7 mouse cellular contexts compared by ENCODE assay signal in genomic region chr1:165194662-165195013, GRCm38 (mm10). TPM values are rescaled to one million over a fixed set of nuclear protein-coding genes. Genes with fewer than 3 reads are reported as not detected.
A peak's percentile ranks its signal among the peaks of the same experiment; 100 is the strongest.
DNase-seq lines count a peak whose midpoint lies in the region; ATAC-seq and TF ChIP-seq lines count a peak whose summit lies in the region.

No protein-coding gene starts in this region.

- H3K4me1 ChIP-seq in neural tube, embryonic 11.5 days (ENCODE audit: control insufficient read depth, insufficient read depth, low read length) = peaks cover 6% of the 10 kb centered on the region; the same call in 1 of the 2 replicates
- no peaks in the 10 kb centered on the region for H3K4me1 ChIP-seq in forebrain, embryonic 11.5 days (replicated peaks; ENCODE audit: control insufficient read depth, insufficient read depth, low read length)
- peaks cover 15% of the 10 kb centered on the region for H3K4me1 ChIP-seq in limb, embryonic 14.5 days (ENCODE audit: control insufficient read depth, insufficient read depth, low read length)
- 0 out of 2 replicates have a peak, but pooled peaks cover 3% of the 10 kb centered on the region for H3K4me1 ChIP-seq in stomach, embryonic 15.5 days

- H3K27ac ChIP-seq in neural tube, embryonic 11.5 days (ENCODE audit: low read depth, low read length) = no peak overlapping the region
- no peak overlapping the region for H3K27ac ChIP-seq in forebrain, embryonic 11.5 days (ENCODE audit: low read depth, low read length)
- H3K27ac ChIP-seq in limb, embryonic 14.5 days (replicated peaks; ENCODE audit: low read depth, low read length) = no peak overlapping the region
- peak overlapping the region; percentile 92 for H3K27ac ChIP-seq in stomach, embryonic 15.5 days

- DNase-seq in neural tube, embryonic 11.5 days (ENCODE audit: low spot score) = no peak
- no peak for DNase-seq in neural tube, embryonic 10.5 days (ENCODE audit: extremely low spot score, low spot score)
- no peak for DNase-seq in forebrain, embryonic 11.5 days (ENCODE audit: low spot score)
- no peak for DNase-seq in limb, embryonic 14.5 days (ENCODE audit: low spot score)
- DNase-seq in left cerebral cortex, adult 11 months (ENCODE audit: low spot score) = no peak
- no peak for DNase-seq in B cell, adult 2 months

- no peak for TF ChIP-seq POLR2A in limb, embryonic 14.5 days (IDR thresholded peaks at IDR 0.05; ENCODE audit: borderline replicate concordance, extremely low read depth, insufficient read depth, insufficient read length)

- H3K4me3 ChIP-seq in neural tube, embryonic 11.5 days (ENCODE audit: low read depth, low read length) = peak overlapping the region; percentile 56
- H3K4me3 ChIP-seq in forebrain, embryonic 11.5 days (ENCODE audit: low read depth, low read length) = peak overlapping the region; percentile 64
- peak overlapping the region; percentile 72 for H3K4me3 ChIP-seq in limb, embryonic 14.5 days (replicated peaks; ENCODE audit: low read length)
- peak overlapping the region; percentile 78 for H3K4me3 ChIP-seq in stomach, embryonic 15.5 days (replicated peaks)

- H3K4me2 ChIP-seq in neural tube, embryonic 11.5 days (ENCODE audit: low read depth) = peak overlapping the region; percentile 71
- peak overlapping the region; percentile 85 for H3K4me2 ChIP-seq in forebrain, embryonic 11.5 days (ENCODE audit: low read depth, low read length, severe bottlenecking)
- peak overlapping the region; percentile 80 for H3K4me2 ChIP-seq in limb, embryonic 14.5 days (replicated peaks; ENCODE audit: low read depth, low read length, severe bottlenecking)
- peak overlapping the region; percentile 88 for H3K4me2 ChIP-seq in stomach, embryonic 15.5 days

- no peaks in the 10 kb centered on the region for H3K9me3 ChIP-seq in neural tube, embryonic 11.5 days (ENCODE audit: control insufficient read depth, low read length)
- no peaks in the 10 kb centered on the region for H3K9me3 ChIP-seq in forebrain, embryonic 11.5 days (ENCODE audit: control insufficient read depth, low read length)
- no peaks in the 10 kb centered on the region for H3K9me3 ChIP-seq in limb, embryonic 14.5 days (ENCODE audit: control insufficient read depth, low read length)
- no peaks in the 10 kb centered on the region for H3K9me3 ChIP-seq in stomach, embryonic 15.5 days

- peak overlapping the region; percentile 32 for H3K9ac ChIP-seq in neural tube, embryonic 11.5 days (ENCODE audit: low read length)
- peak overlapping the region; percentile 70 for H3K9ac ChIP-seq in forebrain, embryonic 11.5 days (ENCODE audit: low read length)
- peak overlapping the region; percentile 68 for H3K9ac ChIP-seq in limb, embryonic 14.5 days (ENCODE audit: low read depth, low read length, severe bottlenecking)
- H3K9ac ChIP-seq in stomach, embryonic 15.5 days = peak overlapping the region; percentile 69; the same call in 1 of the 2 replicates

- no peaks in the 10 kb centered on the region; the same call in 1 of the 2 replicates for H3K27me3 ChIP-seq in neural tube, embryonic 11.5 days (ENCODE audit: control insufficient read depth, insufficient read depth, low read length)
- no peaks in the 10 kb centered on the region for H3K27me3 ChIP-seq in forebrain, embryonic 11.5 days (ENCODE audit: control insufficient read depth, insufficient read depth, low read length)
- H3K27me3 ChIP-seq in limb, embryonic 14.5 days (ENCODE audit: control insufficient read depth, insufficient read depth, low read length) = no peaks in the 10 kb centered on the region
- H3K27me3 ChIP-seq in stomach, embryonic 15.5 days (replicated peaks) = no peaks in the 10 kb centered on the region

- ATAC-seq in neural tube, embryonic 11.5 days (ENCODE audit: insufficient read depth, low FRiP score, low TSS enrichment) = no peak
- ATAC-seq in forebrain, embryonic 11.5 days (replicated peaks; ENCODE audit: low FRiP score) = 0 out of 2 replicates have a peak, but pooled peaks have one; percentile 4
- no peak for ATAC-seq in limb, embryonic 14.5 days (ENCODE audit: low FRiP score, low read depth)
- peak; percentile 23; the same call in 1 of the 2 replicates for ATAC-seq in stomach, embryonic 15.5 days (ENCODE audit: insufficient read depth, low FRiP score, low read depth)

- H3K36me3 ChIP-seq in neural tube, embryonic 11.5 days (ENCODE audit: control insufficient read depth, insufficient read depth, low read length) = no peaks in the 10 kb centered on the region
- H3K36me3 ChIP-seq in forebrain, embryonic 11.5 days (ENCODE audit: control insufficient read depth, insufficient read depth, low read length) = no peaks in the 10 kb centered on the region
- no peaks in the 10 kb centered on the region for H3K36me3 ChIP-seq in limb, embryonic 14.5 days (ENCODE audit: control insufficient read depth, insufficient read depth, low read length)
- no peaks in the 10 kb centered on the region for H3K36me3 ChIP-seq in stomach, embryonic 15.5 days

- WGBS in neural tube, embryonic 11.5 days = 24% methylated on average over 5 of the region's 5 CpGs
- WGBS in forebrain, embryonic 11.5 days = 15% methylated on average over 5 of the region's 5 CpGs
- 11% methylated on average over 5 of the region's 5 CpGs for WGBS in limb, embryonic 14.5 days
- WGBS in stomach, embryonic 15.5 days = 7% methylated on average over 5 of the region's 5 CpGs

RNA-seq across cellular contexts. Expression of gene Sft2d2, which starts 0.4 kb away (rescaled TPM):
- polyA plus RNA-seq in neural tube, embryonic 11.5 days (2014; fragmentation: Nextera tagmentation; extraction: Ambion mirVana) = 11.8 TPM in 2 replicates
- 13.2 and 14.0 TPM in 2 replicates for polyA plus RNA-seq in forebrain, embryonic 11.5 days (2014; fragmentation: Nextera tagmentation; extraction: Ambion mirVana)
- 21.1 and 23.7 TPM in 2 replicates for polyA plus RNA-seq in limb, embryonic 14.5 days (2012; rRNA removed)
- polyA plus RNA-seq in limb, embryonic 14.5 days (2014; fragmentation: Nextera tagmentation; extraction: Ambion mirVana) = 26.9 and 27.6 TPM in 2 replicates
- polyA plus RNA-seq in stomach, embryonic 15.5 days (2015; fragmentation: Nextera tagmentation; extraction: Ambion mirVana) = 22.8 and 26.1 TPM in 2 replicates

RNA-seq across cellular contexts. Expression of gene Tbx19, which starts 34.1 kb away (rescaled TPM):
- not detected in 2 replicates for polyA plus RNA-seq in neural tube, embryonic 11.5 days (2014; fragmentation: Nextera tagmentation; extraction: Ambion mirVana)
- not detected in 2 replicates for polyA plus RNA-seq in forebrain, embryonic 11.5 days (2014; fragmentation: Nextera tagmentation; extraction: Ambion mirVana)
- polyA plus RNA-seq in limb, embryonic 14.5 days (2012; rRNA removed) = not detected in 2 replicates
- not detected in 2 replicates for polyA plus RNA-seq in limb, embryonic 14.5 days (2014; fragmentation: Nextera tagmentation; extraction: Ambion mirVana)
- not detected in 2 replicates for polyA plus RNA-seq in stomach, embryonic 15.5 days (2015; fragmentation: Nextera tagmentation; extraction: Ambion mirVana)

RNA-seq across cellular contexts. Expression of gene Tiprl, which starts 42.2 kb away (rescaled TPM):
- 96.8 and 110 TPM in 2 replicates for polyA plus RNA-seq in neural tube, embryonic 11.5 days (2014; fragmentation: Nextera tagmentation; extraction: Ambion mirVana)
- 104 and 109 TPM in 2 replicates for polyA plus RNA-seq in forebrain, embryonic 11.5 days (2014; fragmentation: Nextera tagmentation; extraction: Ambion mirVana)
- 34.5 and 52.4 TPM in 2 replicates for polyA plus RNA-seq in limb, embryonic 14.5 days (2012; rRNA removed)
- 84.9 and 99.1 TPM in 2 replicates for polyA plus RNA-seq in limb, embryonic 14.5 days (2014; fragmentation: Nextera tagmentation; extraction: Ambion mirVana)
- 89.2 and 92.3 TPM in 2 replicates for polyA plus RNA-seq in stomach, embryonic 15.5 days (2015; fragmentation: Nextera tagmentation; extraction: Ambion mirVana)

Comparison
In these comparisons a context has a peak if more than half of its experiments do, and no peak if none do; other contexts are left out.
1. ATAC-seq: peak in forebrain, embryonic 11.5 days (single experiment) and stomach, embryonic 15.5 days (single experiment); none in neural tube, embryonic 11.5 days (single experiment) and limb, embryonic 14.5 days (single experiment).
2. Peak in every context shown above with its lines, with median percentiles within 50 percentile points of each other: H3K4me2 ChIP-seq, H3K4me3 ChIP-seq and H3K9ac ChIP-seq.